Mouse (Mus musculus): ENCODE data around the gene Tpte. TPM values are rescaled to one million over a fixed set of nuclear protein-coding genes. Genes with fewer than 3 reads are reported as not detected.

The Tpte gene
- total and polyA plus RNA-seq, 2 experiments from 2014 or later: not detected

GRCm38 (mm10) chr8:22359359-22359758, 76.1 kb downstream of the Tpte start:
- H3K9ac ChIP-seq (replicated peaks; ENCODE audit: low read length): no peak overlapping the region
- ATAC-seq (no peak), DNase-seq (ENCODE audit: low spot score) (no peak)
- H3K9me3 ChIP-seq (ENCODE audit: low read length): no peaks in the 10 kb centered on the region; the same call in 1 of the 2 replicates
- H3K27me3 ChIP-seq (ENCODE audit: insufficient read depth, low read length): no peaks in the 10 kb centered on the region
- TF ChIP-seq CTCF (IDR thresholded peaks at IDR 0.05; ENCODE audit: low read depth): no peak
- no peak overlapping the region for H3K4me2 ChIP-seq (ENCODE audit: low read depth, low read length)
- no peaks in the 10 kb centered on the region for H3K4me1 ChIP-seq (ENCODE audit: insufficient read depth, low read length)
- 82% methylated on average over 6 of the region's 6 CpGs for WGBS
- H3K36me3 ChIP-seq (ENCODE audit: insufficient read depth, low read length): no peaks in the 10 kb centered on the region
- H3K27ac ChIP-seq: no peak overlapping the region
- H3K4me3 ChIP-seq (ENCODE audit: low read length): no peak overlapping the region

GRCm38 (mm10) chr8:22359882-22360281, 76.6 kb downstream of the Tpte start:
- H3K4me2 ChIP-seq (ENCODE audit: low read depth, low read length): no peak overlapping the region
- H3K27ac ChIP-seq: no peak overlapping the region
- H3K4me3 ChIP-seq (ENCODE audit: low read length): no peak overlapping the region
- ATAC-seq (no peak), DNase-seq (ENCODE audit: low spot score) (no peak)
- no peak overlapping the region for H3K9ac ChIP-seq (replicated peaks; ENCODE audit: low read length)
- TF ChIP-seq CTCF (IDR thresholded peaks at IDR 0.05; ENCODE audit: low read depth): no peak
- no peaks in the 10 kb centered on the region for H3K36me3 ChIP-seq (ENCODE audit: insufficient read depth, low read length)
- no peaks in the 10 kb centered on the region; the same call in 1 of the 2 replicates for H3K9me3 ChIP-seq (ENCODE audit: low read length)
- 92% methylated on average over 6 of the region's 6 CpGs for WGBS
- H3K4me1 ChIP-seq (ENCODE audit: insufficient read depth, low read length): no peaks in the 10 kb centered on the region
- H3K27me3 ChIP-seq (ENCODE audit: insufficient read depth, low read length): no peaks in the 10 kb centered on the region

- H3K4me2 ChIP-seq (ENCODE audit: low read depth, low read length): no peak overlapping the region
- no peaks in the 10 kb centered on the region for H3K27me3 ChIP-seq (ENCODE audit: insufficient read depth, low read length)
- H3K9me3 ChIP-seq (ENCODE audit: low read length): no peaks in the 10 kb centered on the region
- H3K9ac ChIP-seq (replicated peaks; ENCODE audit: low read length): no peak overlapping the region
- H3K4me1 ChIP-seq (ENCODE audit: insufficient read depth, low read length): no peaks in the 10 kb centered on the region
- DNase-seq (ENCODE audit: low spot score): no peak
- H3K27ac ChIP-seq: no peak overlapping the region
- WGBS: 89% methylated on average over 5 of the region's 5 CpGs
- peaks cover 10% of the 10 kb centered on the region; the same call in 1 of the 2 replicates for H3K36me3 ChIP-seq (ENCODE audit: insufficient read depth, low read length)
- H3K4me3 ChIP-seq (ENCODE audit: low read length): no peak overlapping the region
- ATAC-seq: no peak
- no peak for TF ChIP-seq CTCF (IDR thresholded peaks at IDR 0.05; ENCODE audit: low read depth)
Observed at GRCm38 (mm10) chr8:22376311-22376710, 93.1 kb downstream of the Tpte start.

GRCm38 (mm10) chr8:22376903-22377302, 93.7 kb downstream of the Tpte start:
- H3K27me3 ChIP-seq (ENCODE audit: insufficient read depth, low read length): no peaks in the 10 kb centered on the region
- no peak overlapping the region for H3K27ac ChIP-seq
- H3K9me3 ChIP-seq (ENCODE audit: low read length): no peaks in the 10 kb centered on the region
- 38% methylated on average over 5 of the region's 5 CpGs for WGBS
- peaks cover 15% of the 10 kb centered on the region; the same call in 1 of the 2 replicates for H3K36me3 ChIP-seq (ENCODE audit: insufficient read depth, low read length)
- no peak overlapping the region for H3K4me3 ChIP-seq (ENCODE audit: low read length)
- ATAC-seq (peak; percentile 80), DNase-seq (ENCODE audit: low spot score) (peak; percentile 47)
- TF ChIP-seq CTCF (IDR thresholded peaks at IDR 0.05; ENCODE audit: low read depth): peak; percentile 67
- H3K9ac ChIP-seq (replicated peaks; ENCODE audit: low read length): no peak overlapping the region
- H3K4me2 ChIP-seq (ENCODE audit: low read depth, low read length): no peak overlapping the region
- no peaks in the 10 kb centered on the region for H3K4me1 ChIP-seq (ENCODE audit: insufficient read depth, low read length)

- TF ChIP-seq CTCF (IDR thresholded peaks at IDR 0.05; ENCODE audit: low read depth): no peak
- Histone ChIP-seq H3K27me3 (ENCODE audit: insufficient read depth, low read length) (no peaks in the 10 kb centered on the region), H3K9ac (replicated peaks; ENCODE audit: low read length) (no peak overlapping the region), H3K27ac (no peak overlapping the region), H3K4me3 (ENCODE audit: low read length) (no peak overlapping the region), H3K9me3 (ENCODE audit: low read length) (no peaks in the 10 kb centered on the region), H3K36me3 (ENCODE audit: insufficient read depth, low read length) (peaks cover 22% of the 10 kb centered on the region; the same call in 1 of the 2 replicates), H3K4me1 (ENCODE audit: insufficient read depth, low read length) (no peaks in the 10 kb centered on the region), H3K4me2 (ENCODE audit: low read depth, low read length) (no peak overlapping the region)
- no peak for ATAC-seq
- DNase-seq (ENCODE audit: low spot score): no peak
- WGBS: 96% methylated on average over 11 of the region's 11 CpGs
Observed at GRCm38 (mm10) chr8:22380934-22381333, 97.7 kb downstream of the Tpte start.

GRCm38 (mm10) chr8:22382824-22383595, 99.8 kb downstream of the Tpte start:
- H3K4me2 ChIP-seq (ENCODE audit: low read depth, low read length): no peak overlapping the region
- H3K9me3 ChIP-seq (ENCODE audit: low read length): no peaks in the 10 kb centered on the region
- H3K27me3 ChIP-seq (ENCODE audit: insufficient read depth, low read length): no peaks in the 10 kb centered on the region
- peak; percentile 21 for DNase-seq (ENCODE audit: low spot score)
- H3K4me1 ChIP-seq (ENCODE audit: insufficient read depth, low read length): no peaks in the 10 kb centered on the region
- H3K9ac ChIP-seq (replicated peaks; ENCODE audit: low read length): no peak overlapping the region
- H3K4me3 ChIP-seq (ENCODE audit: low read length): no peak overlapping the region
- 83% methylated on average over 19 of the region's 19 CpGs for WGBS
- TF ChIP-seq CTCF (IDR thresholded peaks at IDR 0.05; ENCODE audit: low read depth): peak; percentile 30; the same call in 1 of the 2 replicates
- H3K27ac ChIP-seq: no peak overlapping the region
- 0 out of 2 replicates have a peak, but pooled peaks have one; percentile 43 for ATAC-seq
- H3K36me3 ChIP-seq (ENCODE audit: insufficient read depth, low read length): peaks cover 18% of the 10 kb centered on the region; the same call in 1 of the 2 replicates

GRCm38 (mm10) chr8:22385158-22385557, 101.9 kb downstream of the Tpte start:
- DNase-seq (ENCODE audit: low spot score) (no peak), ATAC-seq (no peak)
- 88% methylated on average over 6 of the region's 6 CpGs for WGBS

More at GRCm38 (mm10) chr8:22385158-22385557, 101.9 kb downstream of the Tpte start:
- Histone ChIP-seq H3K4me3 (ENCODE audit: low read length) (no peak overlapping the region), H3K36me3 (ENCODE audit: insufficient read depth, low read length) (peaks cover 16% of the 10 kb centered on the region; the same call in 1 of the 2 replicates), H3K9me3 (ENCODE audit: low read length) (no peaks in the 10 kb centered on the region), H3K27me3 (ENCODE audit: insufficient read depth, low read length) (no peaks in the 10 kb centered on the region), H3K9ac (replicated peaks; ENCODE audit: low read length) (no peak overlapping the region), H3K27ac (no peak overlapping the region), H3K4me2 (ENCODE audit: low read depth, low read length) (no peak overlapping the region), H3K4me1 (ENCODE audit: insufficient read depth, low read length) (no peaks in the 10 kb centered on the region)
- TF ChIP-seq CTCF (IDR thresholded peaks at IDR 0.05; ENCODE audit: low read depth): no peak
